Mouse (Mus musculus) right cerebral cortex, adult 18-20 months (tissue): ENCODE measurements at regions not wholly inside any gene's neighbourhood (a gene's known extent, or its start where the extent isn't known, plus 50 kb on each side); places are given as distances from the start of the nearest gene placed in this dataset.
"Not testable (repeated sequence)": the region's sequence is repeated elsewhere in the genome, so short reads cannot be mapped to it uniquely, and the experiment has no call there.

Experiments
- DNase-seq: peaks from one replicate; pipeline ENCODE4 v3.0.0; 2022; ENCODE audit warnings: mixed read lengths

DNA sequence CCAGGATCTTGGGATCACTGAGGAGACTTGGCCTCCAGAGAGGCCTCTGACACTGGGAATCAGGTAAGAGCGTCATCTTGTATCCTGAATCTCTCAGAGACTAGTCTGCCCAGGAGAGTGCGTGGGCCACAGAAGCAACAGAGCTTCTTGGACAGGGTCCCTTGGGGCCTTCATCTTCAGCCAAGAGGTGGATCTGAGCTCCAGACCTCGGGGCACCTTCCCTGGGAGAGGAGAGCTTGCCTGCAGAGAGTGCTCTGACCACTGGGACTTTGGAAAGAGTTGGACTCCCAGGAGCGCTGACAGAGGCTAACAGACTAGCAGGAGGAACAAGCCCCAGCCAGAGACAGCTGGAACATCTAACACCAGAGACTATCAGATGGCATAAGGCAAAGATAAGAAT, 73.9 kb upstream of the Gm15319 start:
- DNase-seq: not testable (repeated sequence)

DNA sequence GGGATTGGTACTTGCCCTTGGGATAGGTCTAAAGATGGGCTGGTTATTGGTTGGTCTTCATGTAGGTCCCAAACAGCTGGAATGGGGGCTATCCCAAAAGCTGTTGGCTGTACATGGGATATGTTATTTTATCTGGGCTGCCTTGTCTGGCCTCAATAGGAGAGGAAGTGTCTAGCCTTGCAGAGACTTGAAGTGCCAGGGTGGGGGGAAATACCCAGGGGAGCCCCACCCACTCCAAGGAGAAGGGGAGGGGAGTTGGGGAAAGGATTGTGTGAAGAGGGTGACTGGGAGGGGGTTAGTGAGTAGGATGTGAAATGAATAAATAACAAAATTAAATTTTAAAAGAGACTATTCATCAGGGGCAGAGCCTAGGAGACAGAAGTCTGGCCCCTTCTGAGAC, 70.2 kb upstream of the Gm15319 start:
- not testable (repeated sequence) for DNase-seq

DNA sequence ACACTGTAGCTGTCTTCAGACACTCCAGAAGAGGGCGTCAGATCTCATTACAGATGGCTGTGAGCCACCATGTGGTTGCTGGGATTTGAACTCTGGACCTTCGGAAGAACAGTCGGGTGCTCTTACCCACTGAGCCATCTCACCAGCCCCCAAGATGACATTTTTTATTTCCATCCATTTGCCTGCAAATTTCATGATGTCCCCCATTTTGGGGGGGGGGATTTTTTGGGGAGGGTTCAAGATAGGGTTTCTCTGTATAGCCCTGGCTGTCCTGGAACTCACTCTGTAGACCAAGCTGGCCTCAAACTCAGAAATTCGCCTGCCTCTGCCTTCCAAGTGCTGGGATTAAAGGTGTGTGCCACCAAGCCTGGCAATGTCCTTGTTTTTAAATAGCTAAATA, 66.5 kb upstream of the Gm15319 start:
- DNase-seq: not testable (repeated sequence)

DNA sequence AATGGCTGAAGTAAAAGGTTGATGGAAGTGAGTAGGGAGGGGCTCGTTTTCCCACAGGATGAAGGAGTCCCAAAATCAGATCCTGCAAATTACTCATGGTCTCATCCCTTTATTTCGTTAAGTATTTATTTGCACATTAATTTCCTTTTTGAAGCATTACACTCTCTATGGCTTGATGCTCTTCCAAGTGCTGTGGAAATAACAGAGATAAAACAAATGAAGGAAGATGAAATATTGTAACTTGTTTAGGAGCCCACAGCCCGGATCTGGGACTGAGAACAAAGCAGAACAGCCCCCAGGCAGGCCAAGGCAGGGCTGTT, 61.9 kb upstream of the Gm15319 start:
- not testable (repeated sequence) for DNase-seq

DNA sequence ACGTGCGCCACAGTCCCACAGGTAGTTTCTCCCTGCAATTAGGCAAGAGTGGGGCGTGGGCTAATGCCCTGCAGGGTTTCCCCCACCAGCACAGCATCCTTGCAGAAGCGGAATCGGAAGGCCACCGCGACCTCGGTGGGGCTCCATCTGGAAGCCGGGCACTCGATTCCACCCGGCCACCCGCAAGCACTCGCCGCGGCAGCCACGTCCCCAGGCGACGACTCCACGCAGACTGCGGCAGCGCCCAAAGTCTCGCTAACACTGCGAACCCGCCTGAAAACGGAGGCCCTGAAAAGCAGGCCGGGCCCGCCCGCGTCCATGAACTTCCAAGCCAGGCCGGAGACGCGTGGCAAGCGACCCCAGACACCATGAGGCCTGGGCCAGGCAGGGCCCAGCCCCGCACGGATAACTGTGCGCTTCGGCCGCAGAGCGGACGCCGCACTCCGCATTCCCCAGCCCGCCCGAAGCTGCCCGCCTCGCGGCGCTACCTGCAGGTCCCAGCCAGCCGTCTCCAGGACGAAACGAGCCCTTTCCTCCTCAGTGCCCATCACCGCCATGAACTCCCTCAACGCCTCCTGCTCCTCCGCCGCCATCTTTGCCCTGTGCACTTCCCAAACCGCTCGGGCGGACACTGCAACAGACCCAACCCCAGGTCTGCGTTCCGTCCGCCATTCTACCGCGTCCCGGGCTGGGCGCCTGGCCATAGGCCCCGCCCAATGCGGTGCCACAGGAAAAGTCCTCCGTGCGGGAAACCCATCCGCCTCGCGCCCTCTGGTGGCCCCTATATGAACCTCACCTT, 61.3 kb upstream of the Gm15319 start:
- DNase-seq: peak; percentile 100

DNA sequence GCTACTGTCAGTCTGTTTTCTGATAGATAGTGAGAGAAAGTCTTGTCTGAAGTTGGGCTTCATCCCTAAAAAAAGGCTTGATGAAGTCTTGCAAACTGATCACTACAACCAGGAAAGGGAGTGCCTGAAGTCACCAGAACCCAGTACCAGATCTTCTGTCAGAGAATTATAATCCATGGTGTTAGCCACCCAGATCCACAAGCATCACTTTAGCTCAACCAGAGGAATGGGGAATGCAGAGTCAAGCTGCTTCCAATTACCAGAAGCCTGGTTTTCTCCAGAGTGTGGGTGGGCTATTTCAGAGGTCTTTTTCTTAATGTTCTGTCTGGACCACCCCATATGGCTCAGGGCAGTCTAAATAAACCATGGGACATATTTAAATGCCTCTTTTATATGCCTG, 57.8 kb upstream of the Gm15319 start:
- DNase-seq: not testable (repeated sequence)
